Mouse (Mus musculus): ENCODE results near the gene Nploc4.
A peak's percentile ranks its signal among the peaks of the same experiment; 100 is the strongest.
"Not testable (repeated sequence)": the region's sequence is repeated elsewhere in the genome, so short reads cannot be mapped to it uniquely, and the experiment has no call there.

Nploc4 gene

DNA sequence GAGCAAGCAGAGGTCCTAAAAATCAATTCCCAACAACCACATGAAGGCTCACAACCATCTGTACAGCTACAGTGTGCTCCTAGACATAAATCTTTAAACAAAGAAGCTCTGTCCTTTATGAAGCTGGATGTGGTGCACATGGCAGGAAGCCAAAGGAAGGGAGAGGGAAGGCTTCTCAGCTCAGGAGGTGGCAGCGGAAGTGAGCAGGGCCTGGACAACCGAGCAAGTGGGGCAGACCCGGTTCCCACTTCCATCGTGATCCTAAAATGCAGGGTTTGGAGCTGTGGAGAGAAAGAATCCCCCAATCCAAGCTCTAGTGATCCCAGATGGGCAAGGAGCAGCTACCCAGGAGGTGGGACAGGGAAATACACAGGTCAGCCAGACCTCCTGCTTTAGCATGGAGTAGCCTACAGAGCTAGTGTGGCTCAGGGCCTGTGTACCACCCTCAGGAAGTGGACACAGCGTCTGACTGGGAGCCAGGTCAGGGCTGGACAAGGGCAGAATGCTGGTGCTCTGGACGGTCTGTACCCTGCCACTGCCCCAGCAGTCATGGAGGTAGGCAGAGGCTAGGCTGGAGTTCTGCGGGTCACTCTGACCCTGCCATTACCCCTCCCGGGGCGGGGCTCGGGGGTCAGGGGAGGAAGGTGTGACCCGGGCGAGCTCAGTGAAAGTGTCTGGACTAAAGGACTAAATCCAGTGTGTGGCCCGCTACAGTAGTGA is 84.8 kb downstream of the Nploc4 start:
- DNase-seq (ENCODE audit: low spot score), result peak; percentile 16

- DNase-seq (ENCODE audit: low spot score), result not testable (repeated sequence)
Measured at GRCm38 (mm10) chr11:120352093-120352350, 85.5 kb downstream of the Nploc4 start.

GRCm38 (mm10) chr11:120351250-120352092 is 86.0 kb downstream of the Nploc4 start:
- peak; percentile 9 for DNase-seq (ENCODE audit: low spot score)

- DNase-seq (ENCODE audit: low spot score), result peak; percentile 44
Measured at GRCm38 (mm10) chr11:120350711-120351110, 86.8 kb downstream of the Nploc4 start.

DNA sequence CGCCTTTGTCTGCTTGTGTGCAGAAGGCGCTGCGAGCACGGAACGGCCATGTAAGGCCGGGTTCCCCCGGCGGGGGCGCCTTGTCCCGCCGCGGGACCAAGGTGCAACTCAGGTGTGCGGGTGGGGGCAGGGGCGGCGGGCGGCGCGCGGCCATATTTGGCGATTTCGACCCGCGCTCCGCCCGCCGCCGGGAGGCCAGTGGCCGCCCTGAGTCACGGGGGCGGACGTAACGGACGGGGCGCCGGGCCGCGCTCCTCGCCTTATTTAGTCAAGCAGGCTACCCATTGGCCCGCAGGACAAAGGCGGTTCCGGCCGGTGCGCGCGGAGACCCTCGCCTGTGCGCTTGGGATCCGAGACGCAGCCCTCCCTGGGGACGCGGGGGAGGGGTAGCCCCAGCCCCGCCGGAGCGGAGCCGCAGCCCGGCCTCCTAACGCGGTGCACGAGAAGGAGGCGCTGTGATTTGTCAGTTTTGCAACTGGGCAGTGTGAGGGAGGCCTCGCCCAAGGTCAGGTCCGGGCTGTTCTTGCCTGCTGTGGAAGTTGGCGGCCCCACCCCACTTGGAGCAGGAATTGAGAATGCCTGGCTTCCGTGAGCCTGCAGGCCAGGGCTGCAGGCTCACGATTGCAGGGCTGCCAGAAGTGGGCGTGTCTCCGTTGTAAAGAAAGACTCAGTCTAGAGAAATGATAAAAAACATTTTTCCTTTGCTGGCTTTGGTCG is 87.4 kb downstream of the Nploc4 start:
- peak; percentile 88 for DNase-seq (ENCODE audit: low spot score)

DNA sequence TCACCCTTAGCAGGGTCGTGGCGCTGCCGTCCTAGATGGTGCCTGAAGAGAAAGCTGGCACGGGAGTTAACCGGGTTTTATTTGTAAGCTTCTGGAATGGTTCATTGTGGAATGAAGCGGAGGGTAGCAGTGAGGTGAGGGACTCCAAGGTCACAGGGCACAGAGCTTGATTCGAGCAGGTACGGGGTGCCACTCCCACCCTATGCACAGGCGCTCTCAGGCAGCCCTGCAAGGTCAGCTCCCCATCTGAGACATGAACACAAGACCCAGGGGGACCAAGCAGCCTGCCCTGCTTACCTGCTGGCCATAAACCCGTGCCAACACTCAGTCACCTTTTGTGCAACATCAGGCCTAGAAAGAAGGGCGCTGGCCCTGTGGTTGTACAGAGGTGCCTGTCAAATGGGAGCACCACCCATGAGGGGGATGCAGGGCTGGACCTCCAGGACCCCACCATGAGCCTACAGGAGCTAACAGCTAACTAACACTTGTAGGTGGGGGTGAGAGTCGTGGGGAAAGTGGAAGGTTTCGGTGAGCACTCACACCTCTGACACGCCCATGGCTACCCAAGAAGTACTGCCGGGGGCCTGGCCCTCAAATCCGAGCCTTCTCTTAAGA is 88.0 kb downstream of the Nploc4 start:
- peak; percentile 52 for DNase-seq (ENCODE audit: low spot score)

- DNase-seq (ENCODE audit: low spot score), result peak; percentile 60
Measured at GRCm38 (mm10) chr11:120348684-120349370, 88.7 kb downstream of the Nploc4 start.

GRCm38 (mm10) chr11:120347791-120348683 is 89.5 kb downstream of the Nploc4 start, which contains the start of gene Actg1:
TSS of gene Actg1 (minus strand) at chr11:120348542.
- DNase-seq (ENCODE audit: low spot score), result peak; percentile 77

DNA sequence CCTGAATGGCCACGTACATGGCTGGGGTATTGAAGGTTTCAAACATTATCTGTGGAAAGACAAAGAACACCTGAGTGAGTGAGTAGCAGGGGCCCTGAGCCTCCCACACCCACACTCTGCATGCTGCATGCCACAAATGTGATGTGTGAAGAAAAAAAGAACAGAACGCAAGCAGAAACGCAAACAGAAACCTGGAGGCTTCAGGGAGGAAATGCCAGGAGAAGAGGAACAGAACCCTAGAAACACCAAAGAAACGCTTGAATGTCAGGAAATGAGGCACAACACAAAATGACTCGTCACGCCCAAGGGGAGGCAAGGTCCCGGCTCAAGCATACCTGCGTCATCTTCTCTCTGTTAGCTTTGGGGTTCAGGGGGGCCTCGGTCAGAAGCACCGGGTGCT is 90.2 kb downstream of the Nploc4 start:
- peak; percentile 8 for DNase-seq (ENCODE audit: low spot score)

DNA sequence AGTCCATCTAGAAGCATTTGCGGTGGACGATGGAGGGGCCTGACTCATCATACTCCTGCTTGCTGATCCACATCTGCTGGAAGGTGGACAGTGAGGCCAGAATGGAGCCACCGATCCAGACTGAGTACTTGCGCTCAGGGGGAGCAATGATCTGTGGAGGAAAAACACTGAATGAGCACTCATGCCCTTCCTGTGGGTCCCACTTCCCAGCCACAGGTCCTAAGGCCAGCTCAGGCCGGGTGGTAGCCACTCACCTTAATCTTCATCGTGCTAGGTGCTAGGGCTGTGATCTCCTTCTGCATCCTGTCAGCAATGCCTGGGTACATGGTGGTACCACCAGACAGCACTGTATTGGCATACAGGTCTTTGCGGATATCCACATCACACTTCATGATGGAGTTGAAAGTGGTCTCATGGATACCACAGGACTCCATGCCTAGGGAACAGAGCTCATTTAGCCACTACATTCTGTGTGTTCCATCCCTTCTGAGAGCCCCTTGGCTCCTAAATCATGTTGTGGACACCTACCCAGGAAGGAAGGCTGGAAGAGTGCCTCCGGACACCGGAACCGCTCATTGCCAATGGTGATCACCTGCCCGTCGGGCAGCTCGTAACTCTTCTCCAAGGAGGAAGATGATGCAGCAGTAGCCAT is 91.0 kb downstream of the Nploc4 start:
- DNase-seq (ENCODE audit: low spot score), result peak; percentile 3

- DNase-seq (ENCODE audit: low spot score), result no peak
Measured at GRCm38 (mm10) chr11:120345067-120345681, 92.3 kb downstream of the Nploc4 start.

GRCm38 (mm10) chr11:120344310-120344920 is 93.1 kb downstream of the Nploc4 start:
- no peak for DNase-seq (ENCODE audit: low spot score)

DNA sequence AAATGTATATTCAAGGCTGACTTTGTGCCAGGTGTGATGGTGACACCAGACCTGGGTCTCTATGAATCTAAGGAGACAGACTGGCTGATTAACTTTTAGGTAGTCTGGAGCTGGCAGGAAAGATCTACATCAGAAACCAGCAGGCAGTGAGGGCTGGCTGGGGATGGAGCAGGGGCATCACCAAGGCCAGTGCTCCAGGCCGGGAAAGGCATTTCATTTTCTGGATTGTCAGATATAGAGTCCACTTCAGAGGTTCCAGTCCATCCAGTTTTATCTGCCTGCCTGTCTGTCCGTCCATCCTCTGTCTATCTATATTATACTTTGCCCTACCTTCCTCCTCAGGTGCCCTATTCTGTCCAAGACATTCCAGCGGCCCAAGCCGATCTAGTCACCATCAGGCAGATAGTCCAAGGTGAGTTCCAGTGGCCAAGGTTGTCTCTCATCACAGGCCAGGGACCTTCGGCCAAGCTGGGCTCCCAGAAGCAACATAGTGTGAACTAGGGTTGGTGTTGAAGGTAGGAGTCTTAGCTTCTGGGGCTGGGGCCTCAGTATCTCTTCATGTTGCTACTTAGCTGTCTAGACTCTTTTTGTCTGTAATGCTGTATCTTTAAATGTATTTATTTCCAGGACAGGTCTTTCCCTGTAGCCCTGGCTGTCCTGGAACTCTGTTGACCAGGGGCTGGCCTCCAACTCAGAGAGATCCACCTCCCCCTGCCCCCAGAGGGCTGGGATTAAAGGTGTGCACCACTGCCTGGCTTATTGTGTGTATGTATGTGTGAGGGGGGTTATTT is 93.8 kb downstream of the Nploc4 start:
- no peak for DNase-seq (ENCODE audit: low spot score)

- DNase-seq (ENCODE audit: low spot score), result no peak
Measured at GRCm38 (mm10) chr11:120342656-120343160, 94.8 kb downstream of the Nploc4 start.

DNA sequence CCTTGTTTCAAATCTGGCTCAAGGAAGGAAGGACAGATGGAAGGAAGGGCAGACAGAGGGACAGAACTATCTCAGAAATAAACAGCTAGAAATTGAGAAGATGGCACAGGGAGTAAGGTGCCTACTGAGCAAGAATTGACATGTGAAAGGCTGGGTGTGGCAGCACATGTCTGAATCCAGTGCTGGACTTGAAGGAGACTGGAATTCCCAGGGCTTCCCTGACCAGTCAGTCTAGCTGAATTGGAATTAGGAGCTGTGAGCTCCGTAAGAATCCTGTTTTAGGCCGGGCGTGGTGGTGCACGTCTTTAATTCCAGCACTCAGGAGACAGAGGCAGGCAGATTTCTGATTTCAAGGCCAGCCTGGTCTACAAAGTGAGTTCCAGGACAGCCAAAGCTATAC is 95.8 kb downstream of the Nploc4 start:
- no peak for DNase-seq (ENCODE audit: low spot score)

- no peak for DNase-seq (ENCODE audit: low spot score)
Measured at GRCm38 (mm10) chr11:120339978-120340513, 97.5 kb downstream of the Nploc4 start.

DNA sequence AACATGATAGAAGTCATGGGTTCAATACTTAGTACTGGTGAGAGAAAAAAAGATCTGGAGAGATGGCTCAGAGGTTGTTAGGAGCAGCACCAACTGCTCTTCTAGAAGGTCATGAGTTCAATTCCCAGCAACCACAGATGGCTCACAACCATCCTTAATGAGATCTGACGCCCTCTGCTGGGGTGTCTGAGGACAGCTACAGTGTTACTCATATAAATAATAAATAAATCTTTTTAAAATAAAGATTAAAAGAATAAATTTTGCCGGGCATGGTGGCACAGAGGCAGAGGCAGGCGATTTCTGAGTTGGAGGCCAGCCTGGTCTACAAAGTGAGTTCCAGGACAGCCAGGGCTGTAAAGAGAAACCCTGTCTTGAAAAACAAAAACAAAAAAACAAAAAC is 98.7 kb downstream of the Nploc4 start:
- DNase-seq (ENCODE audit: low spot score), result no peak

DNA sequence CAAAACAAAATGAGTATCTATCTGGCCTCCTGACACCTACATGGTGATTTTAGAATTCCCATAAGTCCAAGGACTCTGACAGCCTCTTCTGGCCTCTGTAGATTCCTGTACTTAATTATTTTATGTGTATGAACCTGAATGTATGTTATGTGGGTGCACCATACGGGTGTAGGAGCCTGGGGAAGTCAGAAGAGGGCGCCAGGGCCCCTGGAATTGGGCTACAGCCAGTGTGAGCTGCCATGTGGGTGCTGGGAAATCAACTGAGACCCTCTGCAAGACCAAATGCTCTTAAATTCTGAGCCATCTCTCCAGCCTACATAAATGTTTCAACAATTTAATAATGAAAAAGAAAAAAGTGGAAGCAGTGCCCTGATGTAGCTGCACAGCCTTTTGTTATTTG is 100.1 kb downstream of the Nploc4 start:
- DNase-seq (ENCODE audit: low spot score), result no peak
